Mouse (Mus musculus) spleen, adult 2 months (tissue): ENCODE data around the gene Tmem238l. TPM values are rescaled to one million over a fixed set of nuclear protein-coding genes. Genes with fewer than 3 reads are reported as not detected.

Source experiments
- DNase-seq, 2 experiments: peaks; one replicate each; pipeline versions ENCODE4 v3.0.0 to v3.0.0-alpha.2; 2012 to 2021; ENCODE audit warnings: low spot score in 2 of 2, low read depth in 1 of 2
- H3K27ac ChIP-seq: fragments of 200-500 bp; 2 replicates; pipeline ENCODE4 v1.5.1; 2012; ENCODE audit warnings: low read length, inconsistent platforms; ENCODE audit not compliant: insufficient read depth
- H3K27me3 ChIP-seq: fragments of 200-500 bp; 2 replicates; pipeline ENCODE4 v1.6.1; 2012; ENCODE audit warnings: mild to moderate bottlenecking, moderate library complexity, low read length, inconsistent platforms; ENCODE audit not compliant: control insufficient read depth, insufficient read depth
- H3K36me3 ChIP-seq: fragments of 200-500 bp; 2 replicates; pipeline ENCODE4 v1.6.1; 2012; ENCODE audit warnings: mild to moderate bottlenecking, low read length, inconsistent platforms; ENCODE audit not compliant: control insufficient read depth, insufficient read depth
- H3K4me1 ChIP-seq: fragments of 200-500 bp; 2 replicates; pipeline ENCODE4 v1.6.1; 2011; ENCODE audit warnings: inconsistent platforms; ENCODE audit not compliant: control insufficient read depth, insufficient read depth, insufficient read length
- H3K4me3 ChIP-seq: fragments of 200-500 bp; 2 replicates; pipeline ENCODE4 v1.5.1; 2011; ENCODE audit warnings: mild to moderate bottlenecking, inconsistent platforms; ENCODE audit not compliant: insufficient read depth, insufficient read length; ENCODE audit errors: extremely low read depth
- CTCF ChIP-seq: fragments of 200-500 bp; IDR thresholded peaks from 2 replicates; pipeline ENCODE4 v1.5.1; 2011; ENCODE audit warnings: mild to moderate bottlenecking, inconsistent platforms; ENCODE audit not compliant: insufficient read depth, insufficient read length, insufficient replicate concordance; ENCODE audit errors: extremely low read depth
- POLR2A ChIP-seq: fragments of 200-500 bp; IDR thresholded peaks from 2 replicates; pipeline ENCODE4 v1.6.1; 2011; ENCODE audit warnings: low read depth, low read length, inconsistent platforms
- WGBS: fragments of 180-500 bp; shearing (Covaris S2); methylation state at CpG from one replicate; pipeline ENCODE4 v1.1.7; 2018; 5-methylcytosine and 5-hydroxymethylcytosine counted together
- polyA plus RNA-seq: library from polyadenylated mRNA; depleted of rRNA; stranded (reverse); fragments of >200 nt; gene quantifications from 2 replicates; pipeline ENCODE4 v1.2.3, GENCODE M21; 2012

Tmem238l gene
- polyA plus RNA-seq, 1 experiment, result not detected

- no peaks in the 10 kb centered on the region for H3K36me3 ChIP-seq
- no peaks in the 10 kb centered on the region for H3K4me1 ChIP-seq
- TF ChIP-seq CTCF (no peak), POLR2A (no peak)
- no peak overlapping the region for H3K27ac ChIP-seq
- 68% methylated on average over 3 of the region's 3 CpGs for WGBS
- H3K27me3 ChIP-seq, result no peaks in the 10 kb centered on the region
- no peak overlapping the region for H3K4me3 ChIP-seq
- no peak for DNase-seq
Observed at GRCm38 (mm10) chr11:66928311-66928710, 28.1 kb upstream of the Tmem238l start.

DNA sequence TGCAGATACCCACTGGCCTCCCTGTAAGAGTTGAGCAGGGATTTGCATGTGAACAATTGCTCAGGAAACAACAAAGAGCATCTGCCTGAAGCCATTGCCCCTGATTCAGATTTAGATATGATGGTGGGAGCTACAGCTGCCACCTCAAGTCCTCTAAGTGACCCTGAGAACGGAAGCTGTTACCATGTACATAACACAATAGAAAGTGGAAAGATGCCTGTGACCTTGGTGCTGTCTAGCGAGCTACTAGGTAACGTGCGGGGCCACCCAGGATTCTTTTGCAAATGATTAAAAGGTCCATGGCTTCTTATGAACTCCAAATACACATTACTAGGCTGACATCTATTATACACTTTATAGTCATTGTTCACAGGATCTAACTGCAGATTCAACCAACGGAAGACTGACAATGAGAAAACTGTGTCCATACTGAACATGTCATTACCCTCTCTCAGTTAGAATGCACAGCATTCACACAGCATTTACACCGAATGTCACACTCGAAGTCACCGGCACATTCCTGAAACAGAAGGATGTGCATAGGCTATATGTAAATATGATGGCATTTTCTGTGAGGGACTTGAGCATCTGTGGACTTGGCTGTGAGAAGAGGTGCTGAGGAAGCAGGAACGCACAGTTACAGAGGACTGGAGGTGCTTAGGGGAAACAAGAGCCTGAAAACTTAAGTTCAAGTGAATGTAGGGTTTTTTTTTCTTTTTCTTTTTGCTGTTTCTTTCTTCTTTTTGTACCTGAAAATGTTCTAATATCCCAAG is 23.4 kb upstream of the Tmem238l start:
- Histone ChIP-seq H3K27ac (no peak overlapping the region), H3K4me1 (no peaks in the 10 kb centered on the region), H3K36me3 (no peaks in the 10 kb centered on the region), H3K4me3 (no peak overlapping the region), H3K27me3 (no peaks in the 10 kb centered on the region)
- TF ChIP-seq CTCF (no peak), POLR2A (no peak)
- 84% methylated on average over 9 of the region's 9 CpGs for WGBS
- DNase-seq, result no peak

- no peaks in the 10 kb centered on the region for H3K27me3 ChIP-seq
- no peaks in the 10 kb centered on the region for H3K4me1 ChIP-seq
- WGBS, result 70% methylated on average over 7 of the region's 7 CpGs
- no peak overlapping the region for H3K4me3 ChIP-seq
- H3K27ac ChIP-seq, result no peak overlapping the region
- DNase-seq, result no peak
- TF ChIP-seq POLR2A (no peak), CTCF (no peak)
- H3K36me3 ChIP-seq, result no peaks in the 10 kb centered on the region
Observed at GRCm38 (mm10) chr11:66934428-66935173, 21.8 kb upstream of the Tmem238l start.

DNA sequence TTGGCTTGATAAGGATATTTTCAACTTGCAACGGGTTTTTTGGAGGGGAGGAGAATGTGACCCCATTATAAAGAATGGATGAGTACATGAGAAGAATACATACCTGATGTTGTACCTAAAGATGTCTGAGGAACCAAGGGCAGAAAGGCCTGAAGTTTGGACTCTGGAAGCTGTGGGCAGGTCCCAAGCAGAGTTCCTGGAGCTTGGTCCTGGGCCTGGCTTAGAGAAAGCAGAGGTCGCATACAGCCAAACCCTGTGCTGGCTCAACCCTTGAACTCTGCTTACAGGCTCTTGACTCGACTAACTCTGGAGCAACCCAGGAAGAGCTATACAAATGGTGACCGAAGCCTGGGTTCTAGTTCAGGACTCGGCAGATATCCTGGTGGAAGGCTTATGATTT is 14.4 kb upstream of the Tmem238l start:
- TF ChIP-seq POLR2A, result no peak
- no peak for TF ChIP-seq CTCF
- 89% methylated on average over 5 of the region's 5 CpGs for WGBS
- no peaks in the 10 kb centered on the region for H3K4me1 ChIP-seq
- H3K4me3 ChIP-seq, result no peak overlapping the region
- no peak for DNase-seq
- H3K27ac ChIP-seq, result no peak overlapping the region
- H3K36me3 ChIP-seq, result no peaks in the 10 kb centered on the region
- no peaks in the 10 kb centered on the region for H3K27me3 ChIP-seq

- H3K27ac ChIP-seq, result no peak overlapping the region
- no peak for DNase-seq
Observed at GRCm38 (mm10) chr11:66945224-66945767, 11.1 kb upstream of the Tmem238l start.

GRCm38 (mm10) chr11:66946521-66946920 is 9.9 kb upstream of the Tmem238l start:
- no peak overlapping the region for H3K27ac ChIP-seq
- H3K27me3 ChIP-seq, result no peaks in the 10 kb centered on the region
- TF ChIP-seq POLR2A (no peak), CTCF (no peak)
- WGBS, result 71% methylated on average over 6 of the region's 6 CpGs
- no peaks in the 10 kb centered on the region for H3K4me1 ChIP-seq
- H3K36me3 ChIP-seq, result no peaks in the 10 kb centered on the region
- DNase-seq, result no peak
- H3K4me3 ChIP-seq, result no peak overlapping the region

More at GRCm38 (mm10) chr11:66945224-66945767, 11.1 kb upstream of the Tmem238l start:
- H3K4me3 ChIP-seq, result no peak overlapping the region
- no peaks in the 10 kb centered on the region for H3K27me3 ChIP-seq
- no peaks in the 10 kb centered on the region for H3K36me3 ChIP-seq
- no peaks in the 10 kb centered on the region for H3K4me1 ChIP-seq
- TF ChIP-seq CTCF (no peak), POLR2A (no peak)
- WGBS, result 51% methylated on average over 2 of the region's 2 CpGs
